Mouse (Mus musculus) kidney, postnatal 25 days (tissue): ENCODE results near the gene Ttll2.
"Not testable (repeated sequence)": the region's sequence is repeated elsewhere in the genome, so short reads cannot be mapped to it uniquely, and the experiment has no call there.

Experiments used
- DNase-seq, 2 experiments: peaks; one replicate each; pipeline ENCODE4 v3.0.0; 2021; ENCODE audit warnings: mixed read lengths in 2 of 2

Ttll2 gene

GRCm38 (mm10) chr17:7352596-7352995 is at the start of gene Ttll2:
TSS of gene Ttll2 (minus strand) at chr17:7352696.
- not testable (repeated sequence) for DNase-seq

DNA sequence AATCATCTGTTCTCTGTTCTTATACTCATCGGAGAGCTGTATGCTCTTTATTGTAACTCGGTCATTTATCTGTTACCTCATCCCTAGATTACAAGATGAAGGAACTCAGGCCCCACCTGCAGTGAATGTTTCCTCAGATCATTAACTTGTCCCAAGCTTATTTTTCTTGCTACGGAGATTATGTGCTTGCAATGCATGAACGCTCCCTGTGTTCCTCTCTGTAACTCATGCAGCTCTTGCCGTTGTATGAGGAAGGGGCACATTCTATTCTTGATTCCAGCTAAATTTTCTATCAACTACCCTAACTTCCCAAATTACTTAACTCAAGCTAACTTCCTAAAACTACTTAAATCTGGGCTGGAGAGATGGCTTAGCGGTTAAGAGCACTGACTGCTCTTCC is 47.3 kb upstream of the Ttll2 start:
- not testable (repeated sequence) for DNase-seq

- DNase-seq = not testable (repeated sequence)
Measured at GRCm38 (mm10) chr17:7398198-7398847, 45.8 kb upstream of the Ttll2 start.

DNA sequence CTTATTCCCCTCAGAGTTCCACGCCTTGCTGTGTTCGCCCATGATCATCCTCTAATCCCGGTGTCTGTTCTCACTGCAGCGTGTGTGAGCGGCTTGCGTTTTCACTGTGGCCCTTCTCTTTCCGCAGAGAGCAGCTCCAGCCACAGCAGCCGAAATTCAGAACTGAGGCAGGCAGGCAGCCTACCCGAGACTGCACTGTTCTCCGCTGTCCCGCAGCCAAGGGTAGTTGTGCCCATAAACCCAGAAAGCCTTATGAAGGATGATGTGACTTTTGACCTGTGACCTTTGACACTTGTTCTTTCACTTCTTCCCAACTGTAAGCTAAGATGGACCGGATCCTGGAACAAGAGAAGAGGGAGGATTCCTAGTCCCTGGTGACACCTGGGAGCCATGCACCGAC is 44.6 kb upstream of the Ttll2 start:
- not testable (repeated sequence) for DNase-seq

- not testable (repeated sequence) for DNase-seq
Measured at GRCm38 (mm10) chr17:7396288-7396687, 43.8 kb upstream of the Ttll2 start.

- DNase-seq = not testable (repeated sequence)
Measured at GRCm38 (mm10) chr17:7395671-7396070, 43.2 kb upstream of the Ttll2 start.

GRCm38 (mm10) chr17:7395116-7395515 is 42.6 kb upstream of the Ttll2 start:
- DNase-seq = not testable (repeated sequence)

DNA sequence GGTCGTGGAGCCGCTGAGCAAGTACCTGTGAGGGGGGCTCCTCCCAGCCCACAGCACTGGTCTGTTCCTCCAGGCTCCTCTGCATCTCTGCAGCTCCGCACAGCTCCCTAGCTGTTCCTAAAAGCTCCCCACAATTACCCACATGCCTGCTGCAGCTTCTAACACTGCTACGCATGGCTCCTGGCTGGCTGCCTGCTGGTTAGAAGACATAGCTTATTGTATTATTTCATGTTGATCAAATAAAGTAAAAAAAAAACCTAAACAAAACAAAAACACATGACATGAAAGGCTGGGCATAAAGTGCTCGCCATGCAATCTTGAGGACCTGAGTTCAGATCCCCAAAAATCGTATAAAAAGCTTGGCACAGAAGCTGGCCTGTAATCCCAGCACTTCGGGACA is 37.4 kb upstream of the Ttll2 start:
- not testable (repeated sequence) for DNase-seq

DNA sequence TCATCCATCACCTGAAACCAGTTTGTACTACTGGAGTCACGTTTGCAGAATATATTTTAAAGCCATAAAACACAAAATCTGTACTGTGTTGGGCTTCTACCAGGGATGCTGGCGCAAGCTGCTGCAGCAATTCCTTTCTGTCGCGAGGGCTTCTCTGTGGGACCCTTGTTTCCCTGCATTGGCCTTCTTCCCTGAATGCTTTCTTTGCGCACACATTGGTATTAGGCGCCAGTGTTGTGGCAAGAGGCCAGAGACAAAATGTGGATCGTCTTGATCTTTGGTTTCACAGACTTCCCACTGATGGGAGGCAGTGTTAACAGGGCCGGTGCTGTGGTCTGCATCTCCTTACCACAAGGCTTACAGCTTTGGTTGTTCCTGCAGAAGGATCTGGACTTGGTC is 36.5 kb upstream of the Ttll2 start:
- DNase-seq = not testable (repeated sequence)

- DNase-seq = not testable (repeated sequence)
Measured at GRCm38 (mm10) chr17:7388341-7388957, 36.0 kb upstream of the Ttll2 start.

DNA sequence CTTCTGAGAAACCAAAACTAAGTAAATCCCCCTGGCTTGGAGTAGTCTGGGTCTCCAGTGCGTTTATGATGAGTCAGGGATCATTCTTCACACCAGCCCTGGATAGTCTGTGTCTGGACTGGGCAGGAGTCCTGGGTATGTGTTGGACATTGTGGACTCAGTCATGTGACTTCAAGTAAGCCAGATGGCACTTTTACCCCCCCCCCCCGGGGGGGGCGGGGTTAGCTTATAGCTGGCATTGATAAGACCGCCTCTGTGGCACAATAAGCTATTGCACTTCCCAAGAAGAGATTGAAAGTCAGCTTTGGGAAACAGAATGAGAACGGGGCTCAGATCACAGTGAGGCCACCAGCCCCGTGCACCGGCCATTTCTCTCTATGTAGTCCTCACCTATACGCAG is 33.5 kb upstream of the Ttll2 start:
- not testable (repeated sequence) for DNase-seq

DNA sequence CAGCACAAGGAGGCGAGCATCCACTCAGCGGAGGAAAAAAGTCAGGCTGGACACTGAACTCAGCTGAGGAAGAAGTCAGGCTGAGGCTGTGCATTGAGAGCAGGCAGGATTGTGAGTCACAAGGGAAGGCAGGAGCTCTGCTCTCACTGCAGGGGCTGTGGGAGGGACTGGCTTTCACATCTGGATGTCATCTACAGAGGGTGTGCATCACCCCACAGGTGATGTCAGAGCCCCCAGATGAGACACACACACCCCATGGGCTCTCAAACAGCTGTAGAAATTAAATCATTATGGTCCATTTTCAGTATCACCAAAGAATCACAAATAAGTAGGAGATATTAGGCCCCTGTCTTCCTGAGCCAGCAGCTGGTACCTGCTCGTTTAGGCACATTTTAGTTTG is 32.9 kb upstream of the Ttll2 start, which contains the start of gene Unc93a2:
Gene Unc93a2 (minus strand): TSS at position 101 of the 400 bp plus-strand sequence.
- not testable (repeated sequence) for DNase-seq

DNA sequence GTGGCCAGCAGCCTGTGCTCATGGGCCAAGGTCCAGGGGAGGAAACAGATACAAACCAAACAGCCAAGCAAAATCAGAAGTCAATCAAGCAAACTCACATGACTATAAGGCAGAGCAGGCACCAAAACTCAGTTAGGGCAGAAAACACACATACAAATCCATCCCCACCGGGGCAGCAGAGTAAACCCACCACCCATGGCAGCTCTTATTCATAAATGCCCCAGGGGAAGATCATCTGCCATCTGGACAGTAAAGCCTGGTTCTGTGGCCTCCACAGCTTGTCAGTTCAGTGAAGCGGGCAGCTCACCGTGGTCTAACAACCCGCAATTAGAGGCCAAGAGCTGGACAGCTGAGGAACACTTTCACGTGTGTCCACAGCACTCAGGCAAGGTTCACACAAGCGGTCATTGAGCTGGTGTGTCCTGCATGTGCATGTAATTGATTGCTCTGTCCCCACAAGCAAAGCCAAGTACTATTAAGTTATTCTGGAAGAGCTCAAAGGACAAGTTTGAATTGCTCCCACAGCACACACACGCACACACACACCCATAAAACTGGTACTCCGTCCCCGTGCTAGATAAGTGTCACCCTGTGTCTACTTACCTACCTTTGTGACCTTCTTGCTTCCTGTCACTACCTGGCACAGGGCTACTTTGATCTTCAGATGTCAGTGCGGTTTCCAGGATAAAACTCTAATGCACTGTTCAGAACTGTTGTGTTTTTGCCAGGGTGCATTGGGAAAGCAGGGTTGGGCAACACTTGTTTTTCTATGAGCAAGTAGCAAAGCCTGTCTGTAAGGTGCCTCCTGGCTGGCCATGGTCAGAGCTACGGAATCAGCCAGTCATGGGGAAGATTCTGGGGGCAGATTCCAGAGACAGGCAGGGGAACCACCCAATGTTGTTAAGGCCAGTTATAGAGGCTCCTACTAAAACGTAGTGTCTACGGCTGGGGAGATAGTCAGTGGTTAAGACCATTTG is 31.0 kb upstream of the Ttll2 start:
- DNase-seq = not testable (repeated sequence)

- not testable (repeated sequence) for DNase-seq
Measured at GRCm38 (mm10) chr17:7382711-7383110, 30.2 kb upstream of the Ttll2 start.

- not testable (repeated sequence) for DNase-seq
Measured at GRCm38 (mm10) chr17:7377907-7378306, 25.4 kb upstream of the Ttll2 start.

- DNase-seq = not testable (repeated sequence)
Measured at GRCm38 (mm10) chr17:7376951-7377700, 24.6 kb upstream of the Ttll2 start.

DNA sequence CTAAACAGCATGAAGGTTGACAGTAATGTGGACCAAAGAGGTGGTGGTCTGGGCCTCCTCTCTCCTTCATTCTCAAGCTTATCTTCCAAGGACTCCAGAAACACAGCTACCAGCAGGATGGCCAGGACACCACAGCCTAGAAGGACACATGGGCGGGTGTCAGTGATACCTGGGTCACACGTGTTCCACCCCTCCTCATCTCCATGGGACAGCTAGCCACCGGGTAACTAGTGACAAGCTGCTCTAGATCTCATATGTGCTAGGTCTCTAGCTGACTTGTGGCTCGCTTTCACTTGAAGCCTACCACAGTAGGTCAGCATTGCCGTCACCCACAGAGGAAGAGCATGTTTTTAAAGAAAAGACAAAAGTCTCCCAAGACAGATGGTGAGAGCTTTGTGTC is 19.4 kb upstream of the Ttll2 start, which contains the start of gene Gm49630:
Gene Gm49630 (minus strand): TSS at position 101 of the 400 bp plus-strand sequence.
- DNase-seq = not testable (repeated sequence)

GRCm38 (mm10) chr17:7369401-7369800 is 16.9 kb upstream of the Ttll2 start:
- DNase-seq = not testable (repeated sequence)

DNA sequence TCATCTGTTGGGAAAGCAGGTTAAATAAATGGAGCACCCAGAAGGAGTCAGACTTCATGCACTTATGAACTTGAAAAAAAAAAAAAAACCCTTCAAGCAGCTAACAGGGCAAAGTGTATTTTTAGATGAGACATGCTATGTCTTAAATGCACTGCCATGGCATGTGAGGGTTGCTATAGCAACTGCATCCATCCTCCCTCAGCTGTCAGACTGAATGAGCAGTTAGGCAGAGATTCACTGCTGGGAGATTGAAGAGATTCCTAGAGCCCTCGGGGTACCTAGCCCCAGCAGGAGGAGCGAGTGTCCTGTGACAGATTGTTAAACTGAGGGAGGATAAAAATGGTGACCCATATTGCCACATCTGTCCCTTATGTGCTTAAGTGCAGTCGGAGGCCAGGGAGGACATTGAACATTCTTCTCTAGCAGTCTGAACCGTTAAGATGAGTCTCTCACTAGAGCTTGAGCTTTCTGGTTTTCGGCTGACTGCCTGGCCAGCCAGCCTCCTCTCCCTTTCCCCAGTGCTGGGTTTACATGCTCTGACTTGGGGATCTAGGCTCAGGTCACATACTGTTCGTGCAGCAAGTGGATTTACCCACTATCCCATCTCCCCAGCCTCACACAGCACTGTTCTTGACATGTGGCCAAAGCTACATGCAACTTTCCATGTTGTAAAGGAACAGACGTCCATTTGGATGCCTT is 14.3 kb upstream of the Ttll2 start:
- DNase-seq = not testable (repeated sequence)

DNA sequence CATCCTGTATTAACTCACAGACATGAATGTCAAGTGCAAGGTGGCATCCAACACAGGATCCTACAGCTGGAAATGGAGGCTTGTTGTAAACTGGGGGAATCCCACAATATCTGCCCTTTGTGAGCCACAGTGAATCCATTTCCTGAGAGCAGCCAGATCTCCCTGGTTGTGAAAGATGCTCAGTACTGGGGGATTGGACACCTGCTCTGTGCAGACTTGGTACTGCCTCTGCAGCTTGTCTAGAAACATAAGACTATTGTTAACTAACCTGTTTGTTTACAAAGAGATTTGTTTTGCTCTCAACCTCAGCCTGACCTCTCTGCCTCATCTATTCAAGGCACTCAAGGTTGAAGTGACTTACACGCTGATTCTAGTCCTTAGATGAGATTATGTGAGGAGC is 13.8 kb upstream of the Ttll2 start:
- DNase-seq = not testable (repeated sequence)

DNA sequence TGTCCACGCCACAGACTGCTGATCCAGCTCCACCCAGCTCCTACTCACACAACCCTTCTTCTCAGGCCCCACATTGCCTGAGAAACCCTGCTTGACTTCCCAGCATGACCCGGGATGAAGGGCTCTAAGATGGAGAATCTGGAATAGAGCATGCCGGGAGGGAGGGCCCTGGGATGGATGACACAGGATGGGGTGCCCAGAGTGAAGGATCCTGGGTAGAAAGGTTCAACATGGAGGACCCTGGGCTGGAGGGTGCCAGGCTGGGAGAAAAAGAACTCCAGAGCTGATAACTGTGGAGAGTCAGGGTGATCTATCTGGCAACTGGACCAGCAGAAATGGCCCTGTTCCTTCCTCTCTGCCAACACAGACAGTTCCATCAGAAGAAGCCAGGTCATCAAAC is 13.1 kb upstream of the Ttll2 start:
- DNase-seq = not testable (repeated sequence)
